Mouse (Mus musculus): ENCODE measurements around the gene Cyb5d1.

Cyb5d1 gene

GRCm38 (mm10) chr11:69416921-69417448, 21.6 kb upstream of the Cyb5d1 start:
- no peak for DNase-seq (ENCODE audit: extremely low read depth, insufficient read length, low spot score)

- no peak for DNase-seq (ENCODE audit: extremely low read depth, insufficient read length, low spot score)
Measured at GRCm38 (mm10) chr11:69416509-69416908, 21.1 kb upstream of the Cyb5d1 start.

- DNase-seq (ENCODE audit: extremely low read depth, insufficient read length, low spot score), result no peak
Measured at GRCm38 (mm10) chr11:69415668-69416451, 20.4 kb upstream of the Cyb5d1 start.

GRCm38 (mm10) chr11:69415327-69415667, 19.9 kb upstream of the Cyb5d1 start:
- peak; percentile 66 for DNase-seq (ENCODE audit: extremely low read depth, insufficient read length, low spot score)

- DNase-seq (ENCODE audit: extremely low read depth, insufficient read length, low spot score), result no peak
Measured at GRCm38 (mm10) chr11:69414421-69415326, 19.2 kb upstream of the Cyb5d1 start.

- no peak for DNase-seq (ENCODE audit: extremely low read depth, insufficient read length, low spot score)
Measured at GRCm38 (mm10) chr11:69413221-69414181, 18.1 kb upstream of the Cyb5d1 start, which contains the start of gene Kdm6b. Gene Kdm6b, minus strand, starts transcription at chr11:69413675.

GRCm38 (mm10) chr11:69412548-69412947, 17.1 kb upstream of the Cyb5d1 start:
- DNase-seq (ENCODE audit: extremely low read depth, insufficient read length, low spot score), result no peak

GRCm38 (mm10) chr11:69411538-69412203, 16.2 kb upstream of the Cyb5d1 start:
- DNase-seq (ENCODE audit: extremely low read depth, insufficient read length, low spot score), result peak; percentile 87

- peak; percentile 96 for DNase-seq (ENCODE audit: extremely low read depth, insufficient read length, low spot score)
Measured at GRCm38 (mm10) chr11:69411073-69411535, 15.7 kb upstream of the Cyb5d1 start.

- DNase-seq (ENCODE audit: extremely low read depth, insufficient read length, low spot score), result no peak
Measured at GRCm38 (mm10) chr11:69410310-69411072, 15.1 kb upstream of the Cyb5d1 start.

- DNase-seq (ENCODE audit: extremely low read depth, insufficient read length, low spot score), result no peak
Measured at GRCm38 (mm10) chr11:69410045-69410309, 14.5 kb upstream of the Cyb5d1 start.

GRCm38 (mm10) chr11:69409378-69410044, 14.1 kb upstream of the Cyb5d1 start:
- DNase-seq (ENCODE audit: extremely low read depth, insufficient read length, low spot score), result peak; percentile 86

- peak; percentile 88 for DNase-seq (ENCODE audit: extremely low read depth, insufficient read length, low spot score)
Measured at GRCm38 (mm10) chr11:69408541-69409377, 13.3 kb upstream of the Cyb5d1 start.

- no peak for DNase-seq (ENCODE audit: extremely low read depth, insufficient read length, low spot score)
Measured at GRCm38 (mm10) chr11:69407724-69408004, 12.2 kb upstream of the Cyb5d1 start.

- DNase-seq (ENCODE audit: extremely low read depth, insufficient read length, low spot score), result no peak
Measured at GRCm38 (mm10) chr11:69406867-69407723, 11.7 kb upstream of the Cyb5d1 start.

- DNase-seq (ENCODE audit: extremely low read depth, insufficient read length, low spot score), result no peak
Measured at GRCm38 (mm10) chr11:69406282-69406681, 10.9 kb upstream of the Cyb5d1 start.
